Mouse (Mus musculus) brain, adult 2 months (tissue): ENCODE measurements around the gene Isca1.
"Not testable (repeated sequence)": the region's sequence is repeated elsewhere in the genome, so short reads cannot be mapped to it uniquely, and the experiment has no call there.

Experiments used
- DNase-seq: peaks from one replicate; pipeline ENCODE4 v3.0.0; 2011; ENCODE audit warnings: low read depth, low spot score

The Isca1 gene

DNA sequence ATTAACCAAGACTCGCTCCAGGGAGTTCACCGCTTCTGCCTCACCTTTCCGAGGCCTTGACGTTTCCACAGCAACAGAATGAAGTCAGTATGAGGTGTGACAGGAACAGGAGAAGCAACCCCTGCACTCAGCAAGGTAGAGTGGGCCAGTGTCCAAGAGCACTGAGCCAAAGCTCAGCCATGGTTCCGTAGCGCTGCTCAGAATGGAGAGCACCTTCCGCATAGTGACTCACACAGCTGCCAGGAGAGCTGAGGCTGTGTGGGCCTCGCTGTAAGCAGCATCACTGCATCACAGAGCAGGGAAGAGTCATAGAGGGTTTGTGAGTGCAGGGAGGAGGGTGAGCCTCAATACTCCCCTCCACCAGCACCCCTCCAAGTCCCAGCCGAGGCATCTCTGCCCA, 22.9 kb downstream of the Isca1 start, which contains the start of gene 1700014D04Rik:
Gene 1700014D04Rik, minus strand, starts transcription at position 42 of the 400 bp plus-strand sequence.
- DNase-seq, result peak; percentile 86

DNA sequence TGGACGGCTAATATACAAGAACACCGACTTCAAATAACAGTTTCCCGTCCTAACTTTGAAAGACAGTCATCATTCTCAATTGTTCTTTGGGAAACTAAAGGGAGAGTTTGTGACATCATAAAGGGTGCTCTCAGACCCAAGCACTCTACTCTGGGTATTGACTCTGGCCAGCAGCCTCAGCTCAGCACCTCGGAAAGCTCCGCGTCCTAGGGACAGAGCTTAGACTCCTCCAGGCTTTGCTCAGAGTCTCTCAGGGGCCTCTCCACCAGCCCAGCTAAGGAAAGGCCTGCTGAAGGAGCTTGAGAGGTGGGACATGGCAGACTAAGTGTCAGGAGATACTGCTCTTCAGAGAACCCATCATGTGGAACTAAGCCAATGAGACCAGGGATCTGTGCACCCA, 23.4 kb downstream of the Isca1 start:
- no peak for DNase-seq

DNA sequence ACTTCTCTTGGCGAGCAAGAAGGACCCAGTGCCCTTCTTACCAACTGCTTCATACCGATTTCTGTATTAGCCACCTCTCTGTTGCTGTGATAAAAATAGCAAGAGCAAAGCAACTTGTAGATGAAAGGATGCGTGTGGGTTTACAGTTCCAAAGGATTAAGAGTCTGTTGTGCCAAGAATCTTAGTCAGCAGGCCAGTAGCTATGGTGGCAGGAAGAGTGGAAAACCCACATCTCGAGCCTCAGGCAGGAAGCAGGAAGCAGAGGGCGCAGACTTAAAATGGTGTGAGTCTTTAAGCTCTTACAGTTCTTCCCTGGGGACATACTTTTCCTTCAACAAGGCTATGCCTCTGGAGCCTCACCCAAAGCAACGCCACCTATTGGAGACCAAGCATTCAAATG, 24.1 kb downstream of the Isca1 start:
- DNase-seq, result peak; percentile 65

DNA sequence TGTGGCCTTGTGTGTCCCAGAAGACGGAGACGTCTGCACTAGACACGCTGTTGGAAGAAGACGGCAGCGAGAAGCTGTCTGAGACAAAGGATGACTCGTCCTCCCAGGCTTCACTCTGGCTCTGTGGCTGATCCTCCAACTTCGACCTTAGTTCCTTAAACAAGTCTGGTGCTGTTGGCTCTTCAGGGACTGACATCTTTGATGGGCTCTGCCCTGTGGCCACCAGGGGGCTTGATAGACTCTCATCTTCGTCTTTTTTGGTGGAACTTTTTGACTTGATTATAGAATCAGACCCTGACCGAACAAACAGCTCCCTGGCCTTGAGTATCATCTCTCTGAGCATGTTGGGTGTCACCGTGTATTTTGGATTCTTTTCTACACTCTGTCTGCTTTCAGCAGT, 27.9 kb downstream of the Isca1 start:
- no peak for DNase-seq

GRCm38 (mm10) chr13:59741096-59741495, 28.5 kb downstream of the Isca1 start:
- DNase-seq, result no peak

DNA sequence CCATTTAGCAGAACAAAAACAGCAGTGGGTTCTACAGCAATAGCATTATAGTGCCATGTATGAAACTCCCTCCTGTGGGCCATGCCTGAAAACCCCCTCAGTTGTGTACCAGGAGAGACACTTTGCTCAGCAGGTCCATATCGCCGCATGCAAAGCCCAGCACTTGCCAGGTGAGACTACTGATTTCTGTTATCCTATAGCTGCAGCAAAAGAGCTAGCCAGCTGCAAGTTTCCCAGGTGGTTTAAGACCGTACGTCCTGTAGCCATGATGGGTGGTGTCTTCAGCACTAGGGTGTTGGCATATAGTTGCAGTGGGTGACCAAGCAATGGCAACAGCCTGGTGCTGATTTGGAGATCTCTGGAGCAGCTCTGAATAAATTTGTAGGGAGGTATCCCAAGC, 30.2 kb downstream of the Isca1 start:
- no peak for DNase-seq

- no peak for DNase-seq
These were observed 31.2 kb downstream of the Isca1 start for GRCm38 (mm10) chr13:59738455-59738854.

GRCm38 (mm10) chr13:59735190-59735589, 34.4 kb downstream of the Isca1 start:
- peak; percentile 53 for DNase-seq

DNA sequence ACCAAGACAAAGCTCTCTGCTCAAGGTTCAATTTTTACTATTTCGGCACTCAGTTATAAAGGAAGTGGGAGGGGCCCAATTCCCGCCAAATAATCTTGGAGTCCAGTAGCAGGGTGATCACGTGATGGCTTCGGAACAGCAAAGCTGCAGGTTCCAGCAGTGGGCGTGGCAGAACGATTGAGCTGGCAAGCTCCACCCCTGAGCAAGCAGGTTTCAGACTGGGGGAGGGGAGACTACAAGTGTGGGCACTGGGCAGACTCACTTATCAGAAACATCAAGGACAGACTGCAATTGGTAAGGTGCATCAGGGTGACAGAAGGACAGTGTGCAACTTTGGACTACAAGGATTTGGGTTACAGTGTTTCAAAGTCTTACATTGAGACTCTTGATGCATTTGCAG, 35.3 kb downstream of the Isca1 start:
- DNase-seq, result not testable (repeated sequence)

GRCm38 (mm10) chr13:59733936-59734335, 35.7 kb downstream of the Isca1 start:
- DNase-seq, result no peak

DNA sequence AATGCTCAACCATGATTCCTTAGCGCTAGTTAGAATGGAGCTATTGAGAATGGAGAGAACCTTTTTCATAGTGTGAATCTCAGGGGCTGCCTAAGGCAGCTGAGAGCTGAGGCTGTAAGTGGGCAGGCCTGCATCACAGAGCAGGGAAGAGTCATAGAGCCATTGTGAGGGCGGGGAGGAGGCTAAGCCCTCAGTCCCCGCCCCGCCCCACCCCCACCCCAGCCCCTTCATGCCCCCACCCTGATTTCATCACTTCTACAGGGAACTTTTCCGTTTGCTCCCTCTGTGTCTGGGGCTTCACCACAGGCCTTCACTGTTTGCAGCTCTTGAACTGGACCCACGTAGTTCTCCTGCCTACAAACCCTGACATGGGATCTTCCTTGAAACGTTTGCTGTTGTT, 38.0 kb downstream of the Isca1 start, which contains the start of gene Spata31d1d:
Gene Spata31d1d, minus strand, starts transcription at position 101 of the 400 bp plus-strand sequence.
- no peak for DNase-seq

- peak; percentile 92 for DNase-seq
These were observed 41.1 kb downstream of the Isca1 start for GRCm38 (mm10) chr13:59728378-59729093.

DNA sequence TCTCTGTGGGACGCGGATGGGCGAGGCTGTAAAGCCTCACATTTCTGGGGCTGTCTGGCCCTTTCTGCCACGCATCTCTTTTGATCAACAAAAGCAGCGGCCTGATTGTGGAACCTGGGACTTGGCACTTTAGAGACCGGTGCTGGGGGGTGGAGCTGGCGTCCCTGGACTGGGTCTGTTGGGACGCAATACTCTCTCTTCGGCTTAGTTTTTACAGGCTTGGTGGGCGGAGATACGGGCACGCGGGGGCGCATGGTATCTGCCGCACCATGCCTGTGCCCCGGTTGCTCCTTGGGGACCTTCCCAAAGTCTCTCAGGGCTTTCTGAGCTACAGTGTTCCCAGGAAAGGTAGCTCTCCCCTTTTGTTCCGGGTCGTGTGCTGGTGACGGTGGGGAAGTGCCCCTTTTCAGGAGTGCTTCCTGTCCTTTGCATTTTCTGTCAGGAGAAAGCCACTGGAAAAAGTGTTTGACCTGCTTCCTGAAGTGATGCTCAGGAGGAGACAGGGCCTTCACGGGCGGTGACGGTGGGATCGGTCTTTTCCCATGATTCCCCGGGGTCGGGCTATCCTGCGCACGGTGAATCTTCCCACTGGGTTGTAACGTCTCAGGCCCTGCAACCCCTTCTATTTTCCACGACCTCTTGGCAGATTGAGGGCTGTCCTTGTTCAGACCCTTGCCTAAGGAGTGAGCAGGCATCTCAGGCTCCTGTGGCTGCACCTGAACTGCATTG, 43.3 kb downstream of the Isca1 start:
- DNase-seq, result no peak

- DNase-seq, result not testable (repeated sequence)
These were observed 47.5 kb downstream of the Isca1 start for GRCm38 (mm10) chr13:59722089-59722488.

DNA sequence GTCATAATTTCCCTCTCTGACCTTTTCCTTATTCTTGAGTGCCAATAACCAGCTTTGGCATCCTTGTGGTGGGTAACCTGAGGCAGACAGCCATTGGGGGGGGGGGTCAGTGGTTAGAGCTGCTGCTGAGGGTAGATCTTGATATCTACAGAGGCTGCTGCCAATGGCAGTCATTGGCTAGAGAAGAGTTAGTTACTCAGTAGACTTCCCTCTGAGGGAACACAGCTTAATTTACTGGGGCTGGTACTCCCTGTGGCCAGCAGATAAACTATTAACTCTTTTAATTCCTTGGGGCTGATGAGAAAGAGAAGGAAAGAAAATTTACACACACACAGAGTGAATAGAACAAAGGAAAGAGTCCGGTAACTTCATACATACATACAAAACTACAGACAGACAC, 50.1 kb downstream of the Isca1 start:
- no peak for DNase-seq

GRCm38 (mm10) chr13:59718857-59719440, 50.7 kb downstream of the Isca1 start:
- not testable (repeated sequence) for DNase-seq

- DNase-seq, result no peak
These were observed 55.9 kb downstream of the Isca1 start for GRCm38 (mm10) chr13:59713710-59714109.

DNA sequence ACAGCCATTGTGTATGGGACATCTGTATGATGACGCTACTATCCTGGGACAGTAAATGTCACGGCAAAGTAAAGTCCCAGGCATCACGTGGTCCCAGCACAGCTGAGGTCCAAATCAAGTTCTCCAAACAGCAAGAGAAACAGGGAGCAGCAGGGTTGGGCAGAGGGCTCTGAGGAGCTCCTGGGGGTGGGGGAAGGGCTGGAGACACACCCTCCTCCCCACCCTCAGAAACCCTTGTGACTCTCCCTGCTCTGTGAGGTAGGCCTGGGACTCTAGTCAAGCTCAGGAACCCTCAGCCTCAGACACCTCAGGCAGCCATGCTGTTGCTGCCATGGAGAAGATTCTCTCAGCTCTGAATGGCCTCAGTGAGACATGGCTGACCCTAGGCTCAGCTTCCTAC, 57.6 kb downstream of the Isca1 start, which contains the start of gene Spata31d1b:
Gene Spata31d1b, plus strand, starts transcription at position 301 of the 400 bp plus-strand sequence.
- not testable (repeated sequence) for DNase-seq

DNA sequence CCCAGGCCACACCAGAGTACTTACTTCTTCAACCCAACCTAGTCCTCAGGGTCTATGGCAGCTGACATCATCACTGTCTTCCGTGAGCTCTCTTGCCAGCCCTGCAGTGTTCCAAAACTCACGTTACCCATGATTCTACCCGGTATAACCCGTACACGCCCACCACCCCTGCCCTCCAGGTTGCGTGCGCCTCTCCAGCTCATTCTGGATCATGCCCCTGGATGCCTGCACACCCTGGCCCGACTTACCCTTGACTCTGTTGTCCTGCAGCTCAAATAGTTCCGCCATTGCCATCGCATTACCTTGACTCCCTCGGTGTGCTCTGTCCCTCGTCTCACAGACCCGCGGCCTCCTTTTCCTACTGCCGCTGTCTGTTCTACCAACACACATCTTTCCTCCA, 59.4 kb downstream of the Isca1 start, which contains the start of gene Spata31d1a:
Gene Spata31d1a, minus strand, starts transcription at position 101 of the 400 bp plus-strand sequence.
- DNase-seq, result no peak
